Mouse (Mus musculus) layer of hippocampus, adult 11-12 months (tissue): ENCODE results near the gene Ptprn.

Experiments
- DNase-seq: peaks from one replicate; pipeline ENCODE4 v3.0.0; 2022; ENCODE audit warnings: low spot score

The Ptprn gene

GRCm38 (mm10) chr1:75264091-75264880, at the start of gene Ptprn:
Ptprn (minus strand) TSS chr1:75264502.
- peak; percentile 76 for DNase-seq

GRCm38 (mm10) chr1:75311694-75312093, 47.4 kb upstream of the Ptprn start:
- DNase-seq, result no peak

- DNase-seq, result no peak
Observed at GRCm38 (mm10) chr1:75304662-75305061, 40.4 kb upstream of the Ptprn start.

GRCm38 (mm10) chr1:75294294-75294693, 30.0 kb upstream of the Ptprn start:
- DNase-seq, result no peak

- DNase-seq, result no peak
Observed at GRCm38 (mm10) chr1:75293331-75293701, 29.0 kb upstream of the Ptprn start.

- no peak for DNase-seq
Observed at GRCm38 (mm10) chr1:75292476-75293330, 28.4 kb upstream of the Ptprn start.

GRCm38 (mm10) chr1:75291321-75291720, 27.0 kb upstream of the Ptprn start:
- no peak for DNase-seq

GRCm38 (mm10) chr1:75290582-75290981, 26.3 kb upstream of the Ptprn start:
- peak; percentile 76 for DNase-seq

- no peak for DNase-seq
Observed at GRCm38 (mm10) chr1:75289888-75290431, 25.7 kb upstream of the Ptprn start.

- peak; percentile 45 for DNase-seq
Observed at GRCm38 (mm10) chr1:75289376-75289775, 25.1 kb upstream of the Ptprn start.

- no peak for DNase-seq
Observed at GRCm38 (mm10) chr1:75284911-75285310, 20.6 kb upstream of the Ptprn start.

- no peak for DNase-seq
Observed at GRCm38 (mm10) chr1:75283017-75283416, 18.7 kb upstream of the Ptprn start.

GRCm38 (mm10) chr1:75278228-75278627, 13.9 kb upstream of the Ptprn start, which contains the start of gene Resp18:
Resp18 (minus strand) TSS chr1:75278415.
- no peak for DNase-seq

GRCm38 (mm10) chr1:75277195-75278188, 13.2 kb upstream of the Ptprn start:
- no peak for DNase-seq

GRCm38 (mm10) chr1:75262969-75263951, 1.0 kb downstream of the Ptprn start:
- DNase-seq, result peak; percentile 37

- no peak for DNase-seq
Observed at GRCm38 (mm10) chr1:75261278-75261677, 3.0 kb downstream of the Ptprn start.

- DNase-seq, result no peak
Observed at GRCm38 (mm10) chr1:75255516-75256046, 8.7 kb downstream of the Ptprn start.

GRCm38 (mm10) chr1:75254625-75255013, 9.7 kb downstream of the Ptprn start:
- no peak for DNase-seq

GRCm38 (mm10) chr1:75253849-75254624, 10.3 kb downstream of the Ptprn start:
- DNase-seq, result peak; percentile 93
